Mouse (Mus musculus) heart, adult 18-20 months (tissue): ENCODE measurements around the gene Mfsd4b5. TPM values are rescaled to one million over a fixed set of nuclear protein-coding genes. Genes with fewer than 3 reads are reported as not detected.
"Not testable (repeated sequence)": the region's sequence is repeated elsewhere in the genome, so short reads cannot be mapped to it uniquely, and the experiment has no call there.

Source experiments
- DNase-seq, 2 experiments: peaks; one replicate each; pipeline ENCODE4 v3.0.0; 2021 to 2022; ENCODE audit warnings: mixed read lengths in 1 of 2
- long read RNA-seq, 2 experiments: library from polyadenylated mRNA; stranded (forward); transcript quantifications; one replicate each; pipeline ENCODE4 v2.0.0; 2021
- total RNA-seq, 2 experiments: library from RNA; stranded (reverse); gene quantifications; 2 replicates each; pipeline ENCODE4 v1.2.3; 2021

The Mfsd4b5 gene
- total RNA-seq: under 1 TPM; 0.35 to 0.62 TPM
- long read RNA-seq, experiment 1: 0 reads
- long read RNA-seq, experiment 2: 0 reads

DNA sequence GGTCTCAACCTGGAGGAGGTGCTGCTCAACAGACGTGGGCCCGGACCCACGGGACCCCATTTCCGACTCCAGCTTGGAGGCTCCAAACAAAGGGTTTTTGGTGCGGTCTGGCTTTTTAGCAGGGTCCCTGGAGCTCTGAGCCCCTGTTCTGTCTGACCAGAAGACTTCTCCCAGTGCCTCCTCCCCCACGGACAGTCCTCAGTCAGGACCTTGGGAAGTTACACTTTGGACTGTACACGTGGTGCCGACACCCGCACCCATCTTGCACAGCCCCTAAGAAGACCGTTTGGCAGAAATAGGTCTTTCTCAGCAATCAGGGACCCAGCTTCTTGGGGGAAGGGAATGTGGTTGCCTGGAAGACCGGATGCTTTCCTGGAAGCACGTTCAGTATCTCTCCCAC, at the start of gene Mfsd4b5:
Gene Mfsd4b5 (minus strand): TSS at position 181 of the 400 bp plus-strand sequence.
- no peak for DNase-seq

DNA sequence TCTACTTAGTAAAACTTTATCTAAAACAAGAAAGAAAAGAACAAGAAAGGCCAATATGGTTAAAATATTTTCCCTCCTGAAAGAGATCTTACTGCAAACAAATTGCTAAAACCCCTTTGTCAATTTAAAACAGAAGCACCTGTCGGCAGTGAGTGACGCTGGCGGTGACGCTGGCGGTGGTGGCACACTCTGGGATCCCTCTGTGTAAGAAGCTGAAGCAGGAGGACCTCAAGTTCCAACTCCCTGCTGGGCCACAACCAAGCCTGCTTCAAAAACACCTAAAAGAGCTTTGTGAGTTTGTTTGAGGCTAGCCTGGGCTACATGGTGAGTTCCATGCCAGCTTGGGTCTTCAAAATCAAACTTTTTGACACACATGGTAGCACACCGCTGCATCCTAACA, 48.5 kb upstream of the Mfsd4b5 start:
- no peak for DNase-seq

DNA sequence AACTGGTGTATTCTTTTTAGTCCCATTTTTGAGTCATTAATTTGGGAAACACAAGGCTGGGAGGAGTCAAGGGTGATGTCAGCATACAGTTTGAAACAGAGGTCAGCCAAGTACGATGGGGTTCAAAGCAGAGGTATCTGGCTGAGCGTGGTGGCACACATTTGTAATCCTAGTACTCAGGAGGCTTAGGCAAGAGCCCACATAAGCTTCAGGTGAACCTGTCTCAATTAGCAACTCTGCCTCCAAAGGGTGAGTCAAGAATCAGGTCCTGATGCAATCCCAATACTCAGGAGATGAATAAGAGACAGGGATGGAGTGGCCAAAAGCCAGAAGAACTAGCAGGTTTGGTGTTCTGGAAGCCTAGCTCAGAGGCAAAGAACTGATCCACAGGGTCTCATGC, 46.5 kb upstream of the Mfsd4b5 start:
- no peak for DNase-seq

DNA sequence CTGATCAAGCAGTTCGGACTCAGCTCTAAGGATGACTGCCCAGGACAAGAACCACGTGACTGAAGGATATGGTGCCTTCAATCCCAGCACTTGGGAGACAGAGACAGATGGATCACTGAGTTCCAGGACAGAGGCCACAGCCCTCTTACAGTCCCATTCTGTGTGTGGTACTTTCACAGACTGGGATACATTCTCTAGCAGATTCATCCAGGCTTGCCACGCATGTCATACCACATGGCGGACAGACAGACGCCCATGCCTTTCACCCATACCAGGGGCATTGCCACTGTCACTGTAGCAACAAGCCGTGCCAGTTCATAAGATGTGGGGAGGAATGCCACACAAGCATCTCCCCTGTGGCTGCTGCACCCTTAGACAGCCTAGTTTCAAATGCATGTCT, 44.3 kb upstream of the Mfsd4b5 start:
- DNase-seq: no peak

DNA sequence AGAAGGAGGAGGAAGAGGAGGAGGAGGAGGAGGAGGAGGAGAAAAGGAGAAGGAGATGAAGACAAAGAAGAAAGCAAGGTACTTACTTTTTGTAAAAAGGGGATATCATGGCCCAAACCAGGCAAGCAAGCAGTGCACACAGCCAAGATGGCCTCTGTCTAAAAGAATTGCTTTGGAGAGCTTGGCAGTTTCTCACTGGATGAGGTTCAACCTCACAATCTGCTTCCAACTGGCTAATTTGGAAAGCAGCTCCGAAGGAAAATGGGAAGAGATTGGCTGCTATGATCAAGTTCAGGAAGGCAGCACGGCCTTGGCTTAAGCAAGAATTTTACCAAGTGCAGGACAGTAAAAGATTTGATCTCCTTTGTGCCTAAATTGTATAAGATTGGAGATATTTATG, 43.2 kb upstream of the Mfsd4b5 start:
- peak; percentile 48 to 52 for DNase-seq

DNA sequence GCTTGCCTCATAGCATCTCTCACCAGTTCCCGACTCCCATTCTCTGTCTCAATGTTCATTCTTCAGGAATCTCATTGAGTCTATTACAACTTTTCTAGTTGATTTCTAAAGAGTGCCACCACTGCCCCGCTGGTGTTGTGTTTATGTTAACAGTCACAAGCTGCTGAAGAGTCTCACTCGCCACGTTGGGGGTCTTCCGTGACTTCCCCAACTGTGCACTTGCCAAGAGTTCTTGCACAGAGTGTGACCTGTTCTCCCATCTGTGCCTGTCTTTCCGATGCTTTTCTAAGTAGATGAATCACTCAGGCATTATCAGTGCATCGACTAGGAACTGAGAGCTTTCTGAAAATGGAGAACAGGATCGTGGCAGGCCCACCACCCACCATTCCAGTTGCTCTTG, 41.6 kb upstream of the Mfsd4b5 start:
- no peak for DNase-seq

DNA sequence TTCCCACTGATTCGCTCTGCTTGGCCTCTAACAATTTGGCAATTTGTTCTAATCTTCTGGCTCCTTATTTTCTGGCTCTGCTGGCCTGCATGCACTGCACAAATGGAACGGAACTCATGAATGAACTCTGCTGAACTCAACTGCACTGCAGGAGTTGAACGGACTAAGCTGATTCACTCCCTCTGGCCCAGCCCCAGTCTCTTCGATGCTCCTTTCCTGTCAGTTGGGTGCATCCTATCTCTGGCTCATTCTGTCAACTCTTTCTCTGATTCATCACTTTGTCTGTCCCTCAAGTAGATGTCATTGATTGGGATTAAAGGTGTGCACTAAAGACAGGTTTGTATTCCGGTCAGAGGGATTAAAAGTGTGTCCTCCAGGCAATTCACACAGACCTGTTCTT, 40.1 kb upstream of the Mfsd4b5 start:
- no peak for DNase-seq

DNA sequence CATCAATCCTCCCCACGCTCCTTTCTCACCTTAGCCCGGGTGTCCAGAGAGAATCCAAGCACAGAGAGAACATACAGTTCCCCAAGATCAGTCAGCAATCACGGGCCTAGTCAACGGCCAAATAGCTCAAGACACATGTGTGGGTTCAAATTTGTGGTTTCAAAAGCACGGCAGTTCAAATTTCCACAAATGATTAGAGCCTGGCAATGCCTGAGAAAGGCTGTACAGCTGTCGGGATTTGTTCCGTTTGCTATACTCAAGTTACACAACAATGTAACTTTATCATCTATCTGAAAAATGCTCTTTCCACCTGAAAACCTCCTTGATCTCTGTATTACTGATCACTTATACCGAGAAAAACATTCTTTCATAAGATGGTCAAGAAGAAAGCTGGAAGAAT, 39.1 kb upstream of the Mfsd4b5 start:
- DNase-seq: no peak

DNA sequence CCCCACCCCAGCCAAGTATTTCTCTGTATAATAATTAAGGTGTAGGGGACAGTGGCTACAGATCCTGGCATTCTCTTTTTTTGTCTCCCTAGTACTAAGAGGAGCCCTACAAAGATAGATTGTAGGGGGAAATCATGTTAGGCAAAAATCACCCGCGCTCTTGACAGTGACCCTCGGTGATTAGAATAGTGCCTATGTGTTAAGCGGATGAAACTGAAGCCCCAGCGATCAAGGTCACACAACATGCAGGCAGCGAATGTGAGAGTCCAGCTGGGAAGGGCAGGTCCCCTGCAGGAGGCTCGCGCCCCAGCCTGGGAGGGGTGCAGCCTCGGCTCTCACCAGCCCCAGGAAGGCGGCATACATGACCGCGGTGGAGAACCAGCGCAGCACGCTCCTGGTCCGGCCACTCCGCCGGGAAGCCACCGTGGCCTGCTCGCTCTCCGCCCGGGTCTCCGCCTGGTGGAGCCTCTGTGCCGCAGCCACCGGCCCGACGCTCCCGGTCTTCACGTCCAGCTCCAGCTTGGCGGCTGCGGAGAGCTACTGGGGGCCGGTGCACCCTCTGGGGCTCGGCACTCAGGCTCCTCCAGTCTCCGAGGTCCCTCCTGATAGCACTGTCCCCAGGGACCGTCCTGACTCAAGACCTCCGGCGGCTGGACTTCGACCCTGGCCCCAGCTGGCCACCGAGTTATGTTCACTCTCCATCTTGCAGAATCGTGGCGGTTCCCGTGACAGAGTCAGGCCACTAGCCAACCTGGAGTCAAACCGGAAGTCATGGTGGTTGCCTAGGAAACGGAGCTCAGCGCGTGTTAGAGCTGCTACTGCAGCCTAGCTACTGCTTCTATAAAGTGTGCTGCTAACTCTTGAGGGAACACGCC, 38.3 kb upstream of the Mfsd4b5 start, which contains the start of gene Mfsd4b1:
Gene Mfsd4b1 (minus strand): TSS at position 715 of the 875 bp plus-strand sequence.
- DNase-seq: peak; percentile 89 to 91

DNA sequence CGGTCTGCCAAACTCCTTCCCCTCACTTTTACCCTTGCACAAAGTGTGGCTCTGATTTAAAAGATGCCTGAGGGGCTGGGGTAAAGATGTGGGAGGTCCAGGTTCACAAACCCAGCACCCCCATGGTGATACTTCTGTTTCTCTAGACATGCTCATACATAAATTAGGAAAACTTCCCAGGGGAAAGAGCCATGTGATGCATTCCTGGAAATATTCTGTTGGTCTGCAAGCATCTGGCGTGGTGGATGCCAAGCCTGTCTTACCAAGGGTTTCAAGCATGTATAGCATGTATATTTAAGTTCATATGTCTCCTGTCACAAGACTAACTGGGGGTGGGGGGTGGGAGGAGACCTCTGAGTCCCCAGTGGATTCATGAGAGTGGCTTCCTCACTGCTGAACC, 34.0 kb upstream of the Mfsd4b5 start:
- DNase-seq: no peak

DNA sequence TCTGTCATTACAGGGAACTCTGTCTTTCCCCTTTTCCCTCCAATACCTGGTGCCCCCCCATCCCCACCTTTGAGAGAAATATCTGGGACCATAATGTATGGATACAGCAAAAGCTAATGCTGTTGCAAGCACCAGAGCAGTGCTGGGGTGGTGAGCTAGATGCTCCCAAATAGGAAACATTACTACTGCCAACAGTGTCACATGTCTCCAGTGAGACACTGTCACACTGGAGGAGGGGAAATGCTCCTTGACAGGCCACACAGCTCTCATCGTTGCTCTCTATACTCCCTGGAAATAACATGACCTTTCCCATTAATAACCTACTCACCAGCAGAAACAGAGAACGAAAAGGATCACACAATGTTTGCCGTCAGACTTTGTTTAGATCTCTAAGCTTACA, 33.0 kb upstream of the Mfsd4b5 start:
- peak; percentile 28 to 57 for DNase-seq

DNA sequence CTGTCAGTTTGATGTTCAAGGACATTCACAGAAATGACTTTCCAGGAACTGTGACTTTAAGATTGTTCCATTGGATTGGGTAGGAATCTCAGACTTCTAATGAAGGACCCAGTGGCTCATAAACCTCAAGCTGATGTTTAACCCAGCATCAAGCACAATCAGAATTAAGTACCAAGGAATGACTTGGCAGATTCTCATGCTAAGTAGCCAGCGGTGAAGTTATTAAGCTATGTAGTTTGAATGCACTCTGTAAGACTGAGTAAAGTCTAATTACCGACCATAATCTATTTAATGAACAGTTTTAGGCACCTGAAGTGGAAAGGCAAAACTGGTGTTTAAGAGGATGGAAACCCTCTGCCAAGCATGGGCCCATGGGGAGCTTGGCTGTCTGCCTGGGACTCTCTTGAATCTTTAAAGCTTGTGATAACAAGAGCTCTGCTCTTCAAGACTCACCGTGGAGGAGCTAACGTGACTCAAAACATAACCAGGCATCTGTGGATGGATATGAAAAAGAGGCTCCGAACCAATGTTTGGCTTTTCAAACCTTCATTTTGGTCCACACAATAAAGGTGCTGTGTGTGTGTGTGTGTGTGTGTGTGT, 31.9 kb upstream of the Mfsd4b5 start:
- peak; percentile 53 for DNase-seq

DNA sequence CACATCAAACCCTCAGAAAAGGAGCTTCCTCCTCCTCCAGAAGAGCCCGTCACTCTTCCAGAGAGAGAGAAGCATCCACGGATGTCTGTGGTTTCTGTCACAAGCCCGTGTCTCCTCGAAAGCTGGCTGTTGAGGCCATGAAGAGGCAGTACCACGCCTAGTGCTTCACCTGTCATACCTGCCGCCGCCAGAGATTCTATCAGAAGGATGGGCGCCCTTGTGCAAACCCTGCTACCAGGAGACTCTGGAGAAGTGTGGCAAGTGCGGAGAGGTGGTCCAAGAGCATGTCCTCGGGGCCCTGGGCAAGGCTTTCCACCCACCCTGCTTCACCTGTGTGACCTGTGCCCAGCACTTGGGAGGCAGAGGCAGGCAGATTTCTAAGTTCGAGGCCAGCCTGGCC, 23.1 kb upstream of the Mfsd4b5 start:
- no peak for DNase-seq

DNA sequence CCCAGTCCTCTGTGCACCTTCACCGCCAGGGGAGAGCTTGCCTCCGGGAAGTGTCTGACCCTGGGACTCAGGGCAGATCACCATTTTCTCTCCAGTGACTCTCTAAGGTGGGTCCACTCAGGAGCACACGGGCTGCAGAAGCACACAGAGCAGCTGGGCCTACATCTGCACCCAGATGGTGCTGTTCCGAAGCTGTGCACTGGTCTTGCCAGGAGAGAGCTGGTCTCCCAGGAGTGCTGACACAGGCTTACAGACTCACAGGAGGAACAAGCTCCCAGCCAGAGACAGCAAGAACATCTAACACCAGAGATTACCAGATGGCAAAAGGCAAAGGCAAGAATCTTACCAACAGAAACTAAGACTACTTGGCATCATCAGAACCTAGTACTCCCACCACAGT, 22.4 kb upstream of the Mfsd4b5 start:
- not testable (repeated sequence) for DNase-seq

DNA sequence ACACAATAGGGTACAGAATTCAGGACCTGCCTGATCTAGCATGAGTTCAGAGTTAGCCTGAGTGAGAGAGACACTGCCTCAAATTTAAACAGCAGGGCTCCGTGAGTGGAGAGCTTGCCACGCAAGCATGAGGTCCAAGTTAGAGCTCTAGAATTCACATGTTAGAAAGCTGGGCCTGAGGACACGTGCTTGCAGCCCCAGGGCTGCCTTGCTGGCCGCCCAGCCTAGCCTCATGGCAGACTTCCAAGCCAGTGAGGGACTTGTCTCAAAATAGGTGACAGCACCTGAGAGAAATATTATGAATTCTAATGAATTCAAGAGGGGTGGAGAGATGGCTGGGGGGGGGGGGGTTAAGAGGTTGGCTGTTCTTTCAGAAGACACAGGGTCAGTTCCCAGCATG, 21.5 kb upstream of the Mfsd4b5 start:
- no peak for DNase-seq

DNA sequence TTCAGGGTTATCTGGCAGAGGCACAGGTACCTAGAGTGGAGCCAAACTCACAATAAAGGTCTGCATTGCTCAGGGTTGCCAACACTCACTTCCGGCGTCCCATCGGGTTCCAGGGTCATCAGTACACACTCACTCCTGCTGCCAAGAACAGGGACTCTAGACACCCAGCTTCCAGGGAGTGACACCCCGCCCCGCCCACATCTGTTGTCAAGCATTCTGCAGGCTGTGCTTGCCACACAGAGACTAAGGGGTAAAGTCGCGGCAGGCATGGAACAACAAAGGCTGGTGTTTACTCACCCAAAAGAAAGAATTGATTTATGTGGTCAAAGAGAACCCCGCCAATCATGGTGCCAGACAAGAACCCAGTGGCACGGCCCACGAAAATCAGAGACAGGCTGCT, 20.5 kb upstream of the Mfsd4b5 start:
- DNase-seq: peak in 1 of 2 experiments; percentile 13

DNA sequence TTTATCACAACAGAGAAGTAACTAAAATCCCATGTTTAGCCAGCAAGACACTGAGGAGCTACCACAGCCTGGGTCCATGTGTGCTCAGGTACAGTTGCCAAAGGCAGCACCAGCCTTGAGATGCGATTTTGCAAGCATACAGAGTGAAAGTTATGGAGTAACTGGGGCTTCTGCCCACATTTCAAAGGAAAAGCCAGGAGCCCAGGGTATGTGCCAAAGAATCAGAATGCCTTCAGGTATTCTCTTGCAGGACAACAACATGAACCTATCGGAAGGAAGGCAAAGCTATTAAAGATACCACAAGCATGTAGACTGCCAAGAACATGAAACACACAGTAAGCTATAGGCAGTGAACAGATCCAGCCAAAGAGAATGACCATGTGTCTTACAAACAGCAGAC, 14.3 kb upstream of the Mfsd4b5 start:
- DNase-seq: no peak

DNA sequence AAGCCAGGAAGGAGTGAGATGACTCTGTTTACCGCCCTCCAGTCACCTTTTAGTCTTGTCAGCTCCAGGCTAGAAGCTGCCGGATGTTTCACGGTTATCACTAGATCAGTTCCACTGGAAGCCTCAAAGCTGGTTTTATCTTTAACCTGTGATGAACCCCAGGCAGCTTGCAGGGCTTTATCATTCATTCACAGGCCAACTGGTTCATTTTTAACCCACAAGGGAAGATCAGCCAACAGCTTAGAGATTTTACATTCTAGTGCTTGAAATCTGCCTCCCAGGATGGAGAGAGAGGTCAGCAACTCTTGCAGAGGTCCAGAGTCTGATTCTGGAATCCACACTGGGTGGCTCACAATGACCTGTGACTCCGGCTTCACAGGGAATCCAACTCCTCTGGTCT, 4.7 kb upstream of the Mfsd4b5 start:
- DNase-seq: no peak

DNA sequence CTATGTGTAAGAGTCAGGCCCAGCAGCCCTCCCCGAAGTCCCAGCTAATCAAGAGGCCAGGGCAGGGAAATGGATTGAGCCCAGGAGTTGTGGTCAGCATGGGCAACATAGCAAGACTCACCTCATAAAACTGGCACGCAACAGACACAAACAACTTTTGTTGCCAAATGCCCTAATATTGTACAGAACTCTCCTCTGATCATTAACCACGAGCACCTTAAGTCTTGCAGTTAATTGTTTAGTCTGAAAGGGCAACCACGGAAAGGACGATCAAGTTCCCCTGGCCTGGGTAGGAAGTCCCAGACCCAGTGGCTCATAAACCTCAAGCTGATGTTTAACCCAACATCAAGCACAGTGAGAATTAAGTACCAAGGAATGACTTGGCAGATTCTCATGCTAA, 3.8 kb downstream of the Mfsd4b5 start:
- no peak for DNase-seq

DNA sequence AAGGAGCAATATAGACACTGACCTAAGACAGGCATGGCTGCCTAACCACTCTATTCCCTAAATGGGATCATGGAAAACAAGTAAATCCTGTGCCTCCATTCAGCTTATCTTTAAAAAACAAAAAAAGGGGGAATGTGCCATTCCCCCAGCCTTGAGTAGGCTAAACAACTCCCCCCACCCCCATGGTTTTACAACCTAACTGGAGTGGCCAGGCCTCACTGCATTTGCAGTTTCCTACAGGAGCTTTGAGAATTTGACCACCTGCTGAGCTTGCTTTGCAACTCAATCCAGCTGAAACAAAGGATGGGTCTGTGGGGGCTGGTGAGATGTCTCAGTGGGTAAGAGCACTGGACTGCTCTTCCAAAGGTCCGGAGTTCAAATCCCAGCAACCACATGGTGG, 8.2 kb downstream of the Mfsd4b5 start:
- DNase-seq: no peak

DNA sequence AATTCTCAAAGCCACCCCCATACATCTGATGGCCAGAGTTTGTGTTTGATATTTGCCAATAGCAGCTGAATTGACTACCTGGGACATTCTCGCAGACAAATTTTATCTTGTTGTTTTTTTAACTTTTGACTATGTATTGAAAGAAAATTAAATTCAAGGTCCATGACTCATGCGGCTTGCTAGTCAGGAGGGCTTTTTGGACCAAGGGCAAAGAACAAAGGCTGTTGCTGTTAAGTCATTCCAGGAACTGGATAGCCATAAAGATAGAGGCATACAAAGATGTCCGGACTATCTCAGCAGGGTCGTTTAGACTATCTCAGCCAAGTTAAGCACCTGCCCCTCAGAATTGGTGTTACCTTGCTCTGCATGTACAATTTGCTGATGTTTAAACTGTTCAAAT, 9.1 kb downstream of the Mfsd4b5 start:
- DNase-seq: no peak

DNA sequence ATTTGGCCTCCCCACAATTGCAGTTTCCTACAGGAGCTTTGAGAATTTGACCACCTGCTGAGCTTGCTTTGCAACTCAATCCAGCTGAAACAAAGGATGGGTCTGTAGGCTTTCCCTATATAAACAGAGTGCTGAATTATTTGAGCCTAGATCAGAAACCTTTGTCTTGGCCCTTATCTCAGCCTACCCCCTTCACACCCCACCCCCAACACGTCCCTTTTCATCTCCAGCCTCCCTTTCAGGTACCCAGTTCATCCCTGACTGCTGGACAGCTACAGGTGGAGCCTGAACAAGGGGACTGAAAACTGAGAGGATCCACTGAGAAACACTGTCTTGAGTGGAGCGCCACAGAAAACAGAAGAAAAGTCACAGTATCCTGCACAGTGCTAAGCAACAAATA, 10.7 kb downstream of the Mfsd4b5 start:
- DNase-seq: no peak

DNA sequence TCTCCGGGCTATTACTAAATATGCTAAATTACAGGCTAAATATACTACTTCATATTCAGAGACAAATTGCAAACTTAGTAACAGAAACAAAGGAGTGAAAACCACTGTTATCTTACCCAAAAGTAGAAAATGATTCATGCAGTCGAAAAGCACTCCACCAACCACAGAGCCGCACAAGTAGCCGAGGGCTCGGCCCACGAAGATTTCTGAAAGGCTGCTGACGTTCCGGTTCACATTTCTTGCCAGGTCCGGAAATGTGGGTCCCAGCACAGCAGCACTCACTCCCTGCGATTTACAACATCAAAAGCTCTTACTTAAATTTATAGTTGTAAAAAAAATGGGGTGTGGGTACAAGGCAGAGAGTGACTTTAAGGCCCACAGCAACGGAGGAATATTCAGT, 11.5 kb downstream of the Mfsd4b5 start:
- DNase-seq: no peak

DNA sequence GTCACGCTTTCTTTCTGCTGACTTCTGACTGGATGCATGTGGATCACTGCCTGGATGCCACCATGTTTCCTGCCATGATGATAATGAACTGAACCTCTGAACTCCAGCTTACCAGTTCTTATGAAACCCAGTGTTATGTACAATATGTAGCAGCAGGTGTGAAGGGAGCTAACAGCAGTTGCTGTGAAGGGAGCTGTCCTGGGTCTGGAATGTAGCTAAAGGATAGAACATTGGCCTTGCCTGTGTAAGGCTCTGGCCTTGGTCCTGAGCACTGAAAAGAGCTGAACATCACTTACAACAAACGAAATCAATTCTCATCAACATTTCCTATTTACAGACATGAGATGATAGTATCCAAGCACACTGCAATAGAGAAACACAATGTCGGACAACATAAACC, 18.9 kb downstream of the Mfsd4b5 start:
- no peak for DNase-seq
